Mouse (Mus musculus) testis, adult 2 months (tissue): ENCODE data around the gene Rrp12.

Experiments
- CTCF ChIP-seq: fragments of 200-500 bp; IDR thresholded peaks from 2 replicates; pipeline ENCODE4 v1.5.1; 2012; ENCODE audit warnings: low read depth, mild to moderate bottlenecking, inconsistent platforms, low read length, moderate library complexity; ENCODE audit not compliant: control insufficient read depth, insufficient read depth, insufficient replicate concordance
- POLR2A ChIP-seq: fragments of 200-500 bp; IDR thresholded peaks from 2 replicates; pipeline ENCODE4 v1.6.1; 2012; ENCODE audit warnings: low read depth, mild to moderate bottlenecking, inconsistent platforms, low read length, moderate library complexity; ENCODE audit not compliant: control insufficient read depth

DNA sequence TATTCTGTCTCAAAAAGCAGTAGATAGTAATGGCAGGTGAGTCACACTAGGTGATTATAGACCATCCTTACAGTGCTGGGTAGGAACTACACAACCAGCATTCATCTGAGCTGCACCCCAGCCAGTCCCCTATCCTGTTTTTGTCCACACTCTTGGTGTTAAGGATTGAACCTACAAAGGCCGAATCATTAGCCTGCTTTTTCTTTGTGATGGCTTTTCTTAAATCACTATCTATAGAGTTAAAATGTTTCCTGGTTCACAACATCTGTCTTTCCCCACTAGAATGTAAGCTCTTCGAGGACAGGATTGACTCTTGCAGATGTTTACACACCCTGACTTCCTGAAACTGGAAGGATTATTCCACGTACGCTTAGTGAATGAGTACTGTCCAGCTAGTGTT is 23.5 kb upstream of the Rrp12 start:
- TF ChIP-seq CTCF = no peak
- TF ChIP-seq POLR2A = no peak
